Mouse (Mus musculus): Measurements from ENCODE around the gene Hoxa6. TPM values are rescaled to one million over a fixed set of nuclear protein-coding genes. Genes with fewer than 3 reads are reported as not detected.
A peak's percentile ranks its signal among the peaks of the same experiment; 100 is the strongest.

Hoxa6 gene
- total RNA-seq, 2 experiments from 2014 or later: not detected

GRCm38 (mm10) chr6:52165441-52166370 is 42.8 kb downstream of the Hoxa6 start:
- peak in 1 of 2 experiments; percentile 0 for DNase-seq (ENCODE audit: low spot score in 2 of 2)

- peak in 1 of 2 experiments; percentile 1 for DNase-seq (ENCODE audit: low spot score in 2 of 2)
Observed at GRCm38 (mm10) chr6:52164626-52165440, 43.7 kb downstream of the Hoxa6 start, which contains the start of gene Hoxa2. TSS of gene Hoxa2 (minus strand) at chr6:52164831.

GRCm38 (mm10) chr6:52164051-52164625 is 44.4 kb downstream of the Hoxa6 start:
- DNase-seq (ENCODE audit: low spot score in 2 of 2): peak in 1 of 2 experiments; percentile 1

- DNase-seq (ENCODE audit: low spot score in 2 of 2): peak in 1 of 2 experiments; percentile 0
Observed at GRCm38 (mm10) chr6:52163366-52164031, 45.0 kb downstream of the Hoxa6 start.

- DNase-seq (ENCODE audit: low spot score in 2 of 2): peak in 1 of 2 experiments; percentile 1
Observed at GRCm38 (mm10) chr6:52162611-52163365, 45.7 kb downstream of the Hoxa6 start.

GRCm38 (mm10) chr6:52162093-52162380 is 46.5 kb downstream of the Hoxa6 start:
- DNase-seq (ENCODE audit: low spot score in 2 of 2): no peak

GRCm38 (mm10) chr6:52161336-52162092 is 47.0 kb downstream of the Hoxa6 start:
- no peak for DNase-seq (ENCODE audit: low spot score in 2 of 2)

- no peak for DNase-seq (ENCODE audit: low spot score in 2 of 2)
Observed at GRCm38 (mm10) chr6:52160511-52161335, 47.8 kb downstream of the Hoxa6 start.

- DNase-seq (ENCODE audit: low spot score in 2 of 2): no peak
Observed at GRCm38 (mm10) chr6:52159979-52160378, 48.5 kb downstream of the Hoxa6 start.

- DNase-seq (ENCODE audit: low spot score in 2 of 2): no peak
Observed at GRCm38 (mm10) chr6:52159164-52159761, 49.3 kb downstream of the Hoxa6 start.

GRCm38 (mm10) chr6:52158276-52159051 is 50.1 kb downstream of the Hoxa6 start, which contains the start of gene Hoxa1:
TSS of gene Hoxa1 (minus strand) at chr6:52158317.
- no peak for DNase-seq (ENCODE audit: low spot score in 2 of 2)

- DNase-seq (ENCODE audit: low spot score in 2 of 2): no peak
Observed at GRCm38 (mm10) chr6:52157466-52158275, 50.9 kb downstream of the Hoxa6 start.

GRCm38 (mm10) chr6:52156551-52157200 is 51.8 kb downstream of the Hoxa6 start:
- no peak for DNase-seq (ENCODE audit: low spot score in 2 of 2)
